Mouse (Mus musculus): ENCODE results near the gene Zfp341. TPM values are rescaled to one million over a fixed set of nuclear protein-coding genes. Genes with fewer than 3 reads are reported as not detected.

Gene Zfp341
- total RNA-seq, 2 experiments from 2014 or later, result 0.77 to 1.7 TPM

Other genes with a start within 250 kb of the Zfp341 start
- 10.7 and 15.4 TPM in 2 replicates for gene Cdk5rap1, start 240.3 kb upstream of the Zfp341 start, total RNA-seq (2014; fragmentation: Nextera tagmentation)
- 15.6 and 16.1 TPM in 2 replicates for gene Cdk5rap1, start 240.3 kb upstream of the Zfp341 start, total RNA-seq (2017)
- gene Snta1, start 205.2 kb upstream of the Zfp341 start, total RNA-seq (2014; fragmentation: Nextera tagmentation), result 0.56 TPM in 1 of 2 replicates, not detected in the other
- gene Snta1, start 205.2 kb upstream of the Zfp341 start, total RNA-seq (2017), result 0.04 TPM in 1 of 2 replicates, not detected in the other
- 13.3 and 14.7 TPM in 2 replicates for gene Cbfa2t2, start 176.8 kb upstream of the Zfp341 start, total RNA-seq (2014; fragmentation: Nextera tagmentation)
- 12.1 and 13.0 TPM in 2 replicates for gene Cbfa2t2, start 176.8 kb upstream of the Zfp341 start, total RNA-seq (2017)
- not detected in 2 replicates for gene 1700003F12Rik, start 66.2 kb upstream of the Zfp341 start, total RNA-seq (2014; fragmentation: Nextera tagmentation)
- not detected in 2 replicates for gene 1700003F12Rik, start 66.2 kb upstream of the Zfp341 start, total RNA-seq (2017)
- gene Actl10, start 61.5 kb upstream of the Zfp341 start, total RNA-seq (2014; fragmentation: Nextera tagmentation), result not detected in 2 replicates
- not detected in 2 replicates for gene Actl10, start 61.5 kb upstream of the Zfp341 start, total RNA-seq (2017)
- 1.8 and 7.0 TPM in 2 replicates for gene Necab3, start 54.4 kb upstream of the Zfp341 start, total RNA-seq (2014; fragmentation: Nextera tagmentation)
- 2.4 TPM in 1 of 2 replicates, not detected in the other for gene Necab3, start 54.4 kb upstream of the Zfp341 start, total RNA-seq (2017)
- 32.0 and 45.2 TPM in 2 replicates for gene E2f1, start 43.4 kb upstream of the Zfp341 start, total RNA-seq (2014; fragmentation: Nextera tagmentation)
- gene E2f1, start 43.4 kb upstream of the Zfp341 start, total RNA-seq (2017), result 7.5 and 9.9 TPM in 2 replicates
- 8.4 and 15.5 TPM in 2 replicates for gene Pxmp4, start 9.6 kb upstream of the Zfp341 start, total RNA-seq (2014; fragmentation: Nextera tagmentation)
- gene Pxmp4, start 9.6 kb upstream of the Zfp341 start, total RNA-seq (2017), result 11.5 and 15.2 TPM in 2 replicates
- not detected in 2 replicates for gene 4930519P11Rik, start 140 bp downstream of the Zfp341 start, total RNA-seq (2014; fragmentation: Nextera tagmentation)
- gene 4930519P11Rik, start 140 bp downstream of the Zfp341 start, total RNA-seq (2017), result 0.52 TPM in 1 of 2 replicates, not detected in the other
- gene Chmp4b, start 38.4 kb downstream of the Zfp341 start, total RNA-seq (2014; fragmentation: Nextera tagmentation), result 108 and 120 TPM in 2 replicates
- 125 and 129 TPM in 2 replicates for gene Chmp4b, start 38.4 kb downstream of the Zfp341 start, total RNA-seq (2017)
- not detected in 2 replicates for gene Gm14214, start 156.7 kb downstream of the Zfp341 start, total RNA-seq (2014; fragmentation: Nextera tagmentation)
- not detected in 2 replicates for gene Gm14214, start 156.7 kb downstream of the Zfp341 start, total RNA-seq (2017)
- 152 and 190 TPM in 2 replicates for gene Raly, start 177.8 kb downstream of the Zfp341 start, total RNA-seq (2014; fragmentation: Nextera tagmentation)
- gene Raly, start 177.8 kb downstream of the Zfp341 start, total RNA-seq (2017), result 191 and 211 TPM in 2 replicates
- gene a, start 178.1 kb downstream of the Zfp341 start, total RNA-seq (2014; fragmentation: Nextera tagmentation), result not detected in 2 replicates
- not detected in 2 replicates for gene a, start 178.1 kb downstream of the Zfp341 start, total RNA-seq (2017)